Mouse (Mus musculus) olfactory bulb, adult 2 months (tissue): ENCODE results near the gene Cfap43. TPM values are rescaled to one million over a fixed set of nuclear protein-coding genes. Genes with fewer than 3 reads are reported as not detected.

Source experiments
- H3K27ac ChIP-seq: fragments of 200-500 bp; 2 replicates; pipeline ENCODE4 v1.5.1; 2012; ENCODE audit warnings: low read depth, low read length; ENCODE audit not compliant: insufficient read depth
- H3K4me1 ChIP-seq: fragments of 200-500 bp; 2 replicates; pipeline ENCODE4 v1.6.1; 2012; ENCODE audit warnings: low read length; ENCODE audit not compliant: control insufficient read depth, insufficient read depth
- H3K4me3 ChIP-seq: fragments of 200-500 bp; 2 replicates; pipeline ENCODE4 v1.5.1; 2012; ENCODE audit warnings: mild to moderate bottlenecking, low read depth, low read length, moderate library complexity; ENCODE audit not compliant: insufficient read depth
- CTCF ChIP-seq: fragments of 200-500 bp; IDR thresholded peaks from 2 replicates; pipeline ENCODE4 v1.5.1; 2012; ENCODE audit warnings: low read depth, mild to moderate bottlenecking, low read length, moderate library complexity; ENCODE audit not compliant: insufficient read depth
- POLR2A ChIP-seq: fragments of 200-500 bp; IDR thresholded peaks from 2 replicates; pipeline ENCODE4 v1.6.1; 2012; ENCODE audit warnings: mild to moderate bottlenecking, low read depth, low read length, moderate library complexity; ENCODE audit not compliant: insufficient read depth
- WGBS: fragments of 180-500 bp; shearing (Covaris S2); methylation state at CpG from one replicate; pipeline ENCODE4 v1.1.7; 2018; 5-methylcytosine and 5-hydroxymethylcytosine counted together
- polyA plus RNA-seq: library from polyadenylated mRNA; stranded (reverse); fragments of >200 nt; gene quantifications from 2 replicates; pipeline ENCODE4 v1.2.4, GENCODE M21; 2012; ENCODE audit warnings: low replicate concordance; ENCODE audit not compliant: missing spikeins, insufficient read depth, insufficient read length

Gene Cfap43
- polyA plus RNA-seq, 1 experiment = not detected

GRCm38 (mm10) chr19:47908961-47909371, 10.1 kb downstream of the Cfap43 start:
- 38% methylated on average over 6 of the region's 6 CpGs for WGBS
- Histone ChIP-seq H3K4me3 (no peak overlapping the region), H3K27ac (no peak overlapping the region), H3K4me1 (peaks cover 11% of the 10 kb centered on the region)
- no peak for TF ChIP-seq POLR2A
- TF ChIP-seq CTCF = no peak

DNA sequence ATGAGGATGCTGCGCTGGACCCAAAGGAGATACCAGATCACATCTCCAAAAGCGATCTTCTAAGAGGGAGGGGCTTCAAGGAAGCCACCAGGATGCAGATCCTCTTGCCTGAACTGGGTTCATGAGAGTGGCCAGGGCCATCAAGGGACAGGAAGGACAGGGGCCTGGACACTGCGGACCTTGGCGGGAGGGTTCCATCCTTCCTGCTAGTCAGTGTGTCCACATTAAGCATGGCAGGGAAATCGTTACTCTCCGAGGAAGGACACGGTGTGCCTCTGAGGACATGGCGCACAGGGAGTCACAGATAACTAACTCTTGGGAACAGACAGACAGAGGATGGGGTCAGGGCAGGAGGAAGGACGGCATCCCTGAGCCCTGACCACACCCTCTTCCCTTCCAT, 11.5 kb downstream of the Cfap43 start:
- Histone ChIP-seq H3K27ac (no peak overlapping the region), H3K4me3 (no peak overlapping the region), H3K4me1 (peaks cover 19% of the 10 kb centered on the region)
- TF ChIP-seq CTCF = no peak
- no peak for TF ChIP-seq POLR2A
- WGBS = 93% methylated on average over 9 of the region's 9 CpGs

GRCm38 (mm10) chr19:47905603-47906002, 13.5 kb downstream of the Cfap43 start:
- TF ChIP-seq POLR2A (no peak), CTCF (no peak)
- Histone ChIP-seq H3K4me1 (peaks cover 19% of the 10 kb centered on the region), H3K4me3 (no peak overlapping the region), H3K27ac (no peak overlapping the region)
- WGBS = 91% methylated on average over 5 of the region's 5 CpGs

- H3K27ac ChIP-seq = no peak overlapping the region
- H3K4me3 ChIP-seq = no peak overlapping the region
- WGBS = 81% methylated on average over 4 of the region's 4 CpGs
- peaks cover 17% of the 10 kb centered on the region for H3K4me1 ChIP-seq
- no peak for TF ChIP-seq CTCF
- TF ChIP-seq POLR2A = no peak
Measured at GRCm38 (mm10) chr19:47905081-47905480, 14.0 kb downstream of the Cfap43 start.

GRCm38 (mm10) chr19:47903679-47904078, 15.4 kb downstream of the Cfap43 start:
- Histone ChIP-seq H3K27ac (no peak overlapping the region), H3K4me1 (peaks cover 8% of the 10 kb centered on the region), H3K4me3 (no peak overlapping the region)
- WGBS = 60% methylated on average over 4 of the region's 4 CpGs
- TF ChIP-seq CTCF (no peak), POLR2A (no peak)

DNA sequence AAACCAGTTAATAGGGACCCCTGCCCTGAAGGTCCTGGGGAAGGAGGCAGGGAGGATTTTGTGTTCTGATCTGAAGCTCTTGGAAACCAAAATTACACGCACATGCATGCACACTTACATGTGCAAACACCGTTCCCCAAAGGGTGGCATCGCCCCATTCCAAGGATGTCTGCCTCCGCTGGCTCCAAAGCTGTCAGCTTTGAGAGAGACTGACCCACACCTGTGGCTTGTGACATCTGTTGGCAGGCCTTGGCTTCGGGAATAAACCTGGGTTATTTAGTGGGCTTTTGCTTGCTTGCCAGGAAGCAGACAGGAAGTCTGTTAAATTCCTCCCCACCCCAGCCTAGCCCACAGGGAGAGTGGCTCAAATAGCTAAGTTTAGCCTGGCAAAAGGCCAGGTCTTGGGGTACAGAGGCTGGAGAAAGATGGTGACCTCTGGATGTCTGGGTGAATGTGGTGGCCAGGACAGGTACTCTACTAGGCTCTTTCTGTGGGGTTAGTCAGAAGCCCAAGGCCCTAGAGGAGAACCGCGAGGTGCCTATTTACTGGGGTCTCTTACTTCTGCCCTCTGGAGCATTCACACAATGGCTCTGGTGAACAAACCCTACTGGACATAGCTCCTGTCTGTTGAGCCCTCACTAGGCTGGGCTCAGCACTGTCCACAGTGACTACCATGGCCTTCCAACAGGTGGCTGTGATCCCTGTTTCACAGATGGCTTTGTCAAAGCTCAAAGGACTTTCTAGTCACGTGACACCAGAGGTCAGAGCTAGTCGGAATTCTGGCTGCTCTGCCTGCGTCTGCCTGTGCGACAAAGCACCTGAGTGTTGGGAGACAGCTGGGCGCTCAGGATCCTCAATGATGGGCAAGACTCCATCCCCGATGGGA, 16.5 kb downstream of the Cfap43 start:
- no peak overlapping the region for H3K4me3 ChIP-seq
- 82% methylated on average over 13 of the region's 13 CpGs for WGBS
- H3K27ac ChIP-seq = no peak overlapping the region
- H3K4me1 ChIP-seq = peaks cover 8% of the 10 kb centered on the region
- TF ChIP-seq POLR2A = no peak
- no peak for TF ChIP-seq CTCF

GRCm38 (mm10) chr19:47900558-47900957, 18.5 kb downstream of the Cfap43 start:
- WGBS = 58% methylated on average over 10 of the region's 10 CpGs
- Histone ChIP-seq H3K4me3 (no peak overlapping the region), H3K27ac (no peak overlapping the region), H3K4me1 (peaks cover 8% of the 10 kb centered on the region)
- TF ChIP-seq CTCF (no peak), POLR2A (no peak)

DNA sequence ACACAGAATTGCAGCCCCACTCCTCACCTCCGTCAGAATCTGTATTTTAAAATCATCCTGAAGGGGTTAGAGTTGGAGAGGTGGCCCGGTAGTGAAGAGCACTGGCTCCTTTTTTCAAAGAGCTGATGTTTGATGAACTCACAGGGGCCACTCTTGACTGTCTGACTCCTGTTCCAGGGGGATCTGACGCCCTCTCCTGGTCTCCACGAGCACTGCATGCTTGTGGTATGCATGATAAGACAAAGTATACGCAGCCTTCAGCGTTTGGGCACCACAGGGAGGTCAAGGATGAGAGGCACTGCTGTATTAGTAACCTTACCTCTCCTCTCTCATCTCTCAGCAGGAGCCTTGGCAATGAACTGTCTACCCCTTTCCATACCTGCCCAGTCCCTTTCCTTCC, 19.1 kb downstream of the Cfap43 start:
- TF ChIP-seq POLR2A (no peak), CTCF (no peak)
- H3K4me1 ChIP-seq = peaks cover 8% of the 10 kb centered on the region
- 68% methylated on average over 6 of the region's 6 CpGs for WGBS
- H3K4me3 ChIP-seq = no peak overlapping the region
- H3K27ac ChIP-seq = no peak overlapping the region

- no peak for TF ChIP-seq CTCF
- no peak for TF ChIP-seq POLR2A
- H3K4me3 ChIP-seq = no peak overlapping the region
- peaks cover 7% of the 10 kb centered on the region for H3K4me1 ChIP-seq
- no peak overlapping the region for H3K27ac ChIP-seq
- WGBS = 88% methylated on average over 8 of the region's 8 CpGs
Measured at GRCm38 (mm10) chr19:47898472-47899079, 20.5 kb downstream of the Cfap43 start.

- Histone ChIP-seq H3K27ac (no peak overlapping the region), H3K4me3 (no peak overlapping the region), H3K4me1 (no peaks in the 10 kb centered on the region)
- WGBS = 94% methylated on average over 6 of the region's 6 CpGs
- TF ChIP-seq POLR2A = no peak
- TF ChIP-seq CTCF = no peak
Measured at GRCm38 (mm10) chr19:47893092-47893491, 26.0 kb downstream of the Cfap43 start.
